Mouse (Mus musculus) cerebellum, postnatal 10 days (tissue): ENCODE measurements around the gene Nexmif.
"Not testable (repeated sequence)": the region's sequence is repeated elsewhere in the genome, so short reads cannot be mapped to it uniquely, and the experiment has no call there.

Source experiments
- DNase-seq, 2 experiments: peaks; one replicate each; pipeline ENCODE4 v3.0.0; 2021; ENCODE audit warnings: mixed read lengths in 2 of 2

The Nexmif gene

DNA sequence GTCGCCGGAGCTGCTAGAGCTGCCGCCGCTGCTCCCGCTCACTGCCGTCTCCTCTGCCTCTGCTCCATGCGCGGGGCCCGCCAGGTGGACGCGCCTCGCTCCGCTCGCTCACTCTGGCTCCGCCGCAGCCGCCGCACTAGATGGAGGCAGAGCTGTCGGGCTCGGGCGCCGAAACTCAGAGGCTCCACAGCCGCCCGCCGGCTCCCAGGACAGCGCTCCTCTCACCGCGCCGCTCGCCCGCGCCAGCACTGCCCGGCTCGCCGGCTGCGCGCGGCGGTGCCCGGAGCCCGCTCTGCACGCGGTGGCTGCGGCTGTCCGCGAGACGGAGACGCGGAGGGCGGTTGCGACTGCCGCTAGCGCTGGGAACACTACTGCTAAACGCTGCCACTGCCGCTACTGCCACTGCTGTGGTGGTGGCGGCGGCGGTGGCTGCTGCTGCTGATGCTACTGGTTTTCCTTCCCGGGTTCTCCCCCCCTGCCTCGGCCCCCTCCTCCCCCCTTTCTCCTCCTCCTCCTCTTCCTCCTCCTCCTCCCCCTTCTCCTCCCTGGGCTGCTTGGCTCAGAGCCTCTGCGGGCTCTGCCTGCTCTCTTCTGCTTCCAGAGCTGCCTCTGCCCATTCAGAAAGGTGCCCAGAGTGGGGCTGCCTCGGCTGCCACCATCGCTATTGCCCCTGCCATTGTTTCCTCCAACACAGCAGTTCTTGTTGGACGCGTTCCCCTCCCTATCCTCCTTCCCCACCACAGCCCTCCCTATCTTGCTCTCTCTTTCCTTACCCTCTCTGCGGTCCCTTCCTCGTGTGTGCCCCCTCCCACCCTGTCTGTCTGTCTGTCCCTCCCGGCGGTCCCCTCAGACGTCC, at the start of gene Nexmif:
Gene Nexmif (minus strand): TSS at position 450 of the 856 bp plus-strand sequence.
- peak; percentile 66 to 71 for DNase-seq

DNA sequence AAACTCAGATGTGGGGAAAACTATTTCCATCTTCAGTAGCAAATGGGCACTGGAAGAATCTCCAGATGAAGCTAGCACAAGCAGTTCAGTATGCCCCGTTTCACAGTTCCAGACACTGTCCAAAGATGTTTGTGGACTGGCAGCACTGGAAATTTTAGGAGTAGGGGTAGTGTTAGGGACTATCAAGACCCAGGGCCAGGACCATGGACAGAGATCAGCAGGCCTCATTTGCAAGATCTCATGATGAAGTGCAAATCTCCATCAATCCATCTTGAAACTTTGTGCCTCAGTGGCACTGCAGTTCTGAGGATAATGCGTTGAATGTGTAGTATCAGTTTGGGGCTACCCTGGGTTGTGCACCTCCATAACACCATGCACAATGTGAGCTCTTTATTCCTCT, 7.7 kb upstream of the Nexmif start:
- no peak for DNase-seq

GRCm38 (mm10) chrX:104201592-104202139, 681 bp upstream of the Nexmif start:
- peak; percentile 9 to 68 for DNase-seq

GRCm38 (mm10) chrX:104200388-104200735, 623 bp downstream of the Nexmif start:
- DNase-seq: peak in 1 of 2 experiments; percentile 63

DNA sequence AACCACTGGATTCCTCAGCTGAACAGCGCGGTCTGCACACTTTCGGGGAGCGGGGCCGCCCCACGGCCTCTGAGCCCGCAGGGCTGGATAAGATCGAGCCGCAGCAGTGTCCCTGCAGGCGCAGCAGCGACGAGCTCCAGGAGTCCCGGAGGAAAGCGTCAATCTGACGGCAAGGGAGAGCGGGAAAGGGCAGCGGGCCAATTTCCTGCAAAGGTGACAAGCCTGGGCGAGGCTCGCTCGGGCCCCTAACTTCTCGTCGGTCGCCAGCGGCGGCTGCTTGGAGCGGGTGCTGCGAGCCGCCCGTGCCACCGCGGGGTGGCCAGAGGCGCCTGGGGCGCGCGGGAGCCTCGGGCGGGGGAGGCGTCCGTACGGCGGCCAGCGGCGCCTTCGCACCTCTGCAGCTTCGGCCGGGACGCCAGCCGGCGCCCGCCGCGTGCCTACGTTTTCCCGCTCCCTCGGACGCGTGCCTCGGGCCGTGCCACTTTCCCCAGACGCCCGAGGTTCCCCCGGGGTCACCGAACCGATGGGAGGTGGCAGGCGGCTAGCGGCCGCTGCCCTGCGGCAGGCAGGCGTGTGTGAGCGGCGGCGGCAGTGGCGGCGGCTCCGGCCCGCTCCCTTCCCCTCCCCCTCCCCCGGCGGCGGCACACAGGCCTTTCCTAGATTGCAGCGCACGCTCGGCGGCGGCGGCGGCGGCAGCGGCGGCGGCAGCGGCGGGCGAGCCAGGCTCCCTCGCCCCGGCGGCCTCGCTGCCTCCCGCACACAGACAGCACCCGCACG, 1.2 kb downstream of the Nexmif start:
- DNase-seq: peak; percentile 80 to 84

- DNase-seq: no peak
Observed at GRCm38 (mm10) chrX:104199070-104199469, 1.9 kb downstream of the Nexmif start.

DNA sequence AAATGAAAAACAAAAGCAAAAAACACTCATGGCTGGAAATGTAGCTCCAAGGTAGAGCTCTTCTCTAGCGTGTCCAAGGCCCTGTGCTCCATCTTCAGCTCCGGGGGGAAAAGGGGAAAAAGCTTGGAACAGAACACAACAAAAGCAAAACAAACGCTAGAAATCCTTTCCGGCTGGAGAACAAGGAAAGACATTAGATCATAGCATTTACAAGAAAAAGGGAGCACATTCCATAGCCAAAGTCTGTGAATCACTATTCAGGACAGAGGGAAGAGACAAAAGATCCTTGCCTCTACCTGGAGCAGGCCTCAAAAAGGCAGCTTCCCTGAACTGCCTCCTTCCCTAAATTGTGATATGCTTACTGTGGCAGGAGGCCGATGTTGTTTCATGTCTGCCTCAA, 4.4 kb downstream of the Nexmif start:
- no peak for DNase-seq

DNA sequence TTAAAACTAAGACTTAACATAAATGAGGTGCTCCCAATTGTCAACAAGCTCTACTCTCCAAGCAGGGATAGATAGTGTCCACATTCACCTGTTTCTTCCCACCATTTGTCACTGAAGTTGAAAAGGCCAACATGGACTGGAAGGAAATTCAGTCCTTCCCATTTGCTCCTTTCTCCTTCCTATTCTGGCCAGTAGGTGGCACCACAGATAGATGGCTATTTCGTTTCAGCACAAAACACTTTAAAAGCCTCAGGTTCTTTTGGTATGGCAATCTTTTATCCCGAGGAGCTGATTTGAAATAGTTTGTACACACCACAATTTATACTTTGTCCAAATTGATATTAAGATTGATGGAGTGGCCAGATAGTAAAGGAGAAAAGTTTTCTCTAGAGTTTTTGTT, 21.7 kb downstream of the Nexmif start:
- DNase-seq: peak; percentile 69 to 73

GRCm38 (mm10) chrX:104150072-104150471, 50.9 kb downstream of the Nexmif start:
- DNase-seq: no peak

DNA sequence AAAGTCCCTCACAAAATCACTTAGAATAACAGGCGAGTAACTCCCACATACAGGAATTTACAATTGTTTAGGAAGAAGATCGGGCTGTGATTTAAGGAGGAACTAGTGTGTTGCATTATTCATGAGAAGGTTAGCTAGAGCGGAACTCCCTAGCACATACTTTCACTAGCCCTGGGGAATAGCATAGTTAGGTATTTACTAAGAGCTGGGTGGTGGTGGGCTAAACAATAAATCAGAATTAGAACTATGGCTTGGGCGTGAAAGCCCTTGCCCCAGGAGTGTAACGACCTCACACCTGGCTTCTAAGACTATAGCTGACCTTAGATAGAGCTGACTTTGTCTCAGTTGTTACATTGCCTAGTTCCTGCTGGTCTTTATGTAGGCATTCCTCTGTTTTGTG, 85.7 kb downstream of the Nexmif start:
- DNase-seq: not testable (repeated sequence)

DNA sequence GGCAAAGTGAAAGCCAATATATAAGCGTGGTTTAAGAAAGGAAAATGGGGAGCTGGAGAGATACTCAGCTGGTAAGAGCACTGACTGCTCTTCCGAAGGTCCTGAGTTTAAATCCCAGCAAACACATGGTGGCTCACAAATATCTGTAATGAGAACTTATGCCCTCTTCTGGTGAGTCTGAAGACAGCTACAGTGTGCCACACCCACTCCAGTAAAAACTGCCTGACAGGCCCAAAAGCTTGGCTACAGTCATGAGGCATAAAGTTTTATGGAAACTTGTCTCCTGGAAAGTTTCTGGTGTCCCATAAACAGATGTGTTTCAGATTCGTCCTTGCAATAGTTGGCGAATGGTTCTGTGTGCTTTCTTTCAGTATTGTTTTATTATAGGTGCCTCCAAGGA, 86.4 kb downstream of the Nexmif start:
- no peak for DNase-seq

- DNase-seq: no peak
Observed at GRCm38 (mm10) chrX:104054848-104055247, 146.1 kb downstream of the Nexmif start.

- no peak for DNase-seq
Observed at GRCm38 (mm10) chrX:104040276-104040675, 160.7 kb downstream of the Nexmif start.

DNA sequence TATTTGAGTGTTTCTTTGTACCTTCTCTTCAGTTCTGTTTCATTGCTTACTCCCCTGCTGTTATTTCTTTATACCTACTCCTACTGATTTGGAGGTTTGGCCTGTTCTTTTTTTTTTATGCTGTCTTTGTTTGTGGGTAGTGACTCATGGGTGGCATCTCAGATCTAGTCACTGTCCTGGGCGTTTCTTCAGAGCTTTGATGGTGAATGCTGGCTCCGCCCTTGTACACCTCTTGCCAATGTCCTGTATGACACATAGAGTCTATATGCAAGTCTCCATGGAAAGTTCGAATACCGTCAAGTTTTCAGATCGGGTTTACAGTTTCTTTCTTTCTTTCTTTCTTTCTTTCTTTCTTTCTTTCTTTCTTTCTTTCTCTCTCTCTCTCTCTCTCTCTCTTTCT, 167.1 kb downstream of the Nexmif start:
- DNase-seq: no peak

GRCm38 (mm10) chrX:104032756-104033155, 168.2 kb downstream of the Nexmif start:
- peak; percentile 11 to 19 for DNase-seq
